Mouse (Mus musculus): ENCODE measurements around the gene Cd164. TPM values are rescaled to one million over a fixed set of nuclear protein-coding genes. Genes with fewer than 3 reads are reported as not detected.

Cd164 gene
- polyA plus RNA-seq (2015; fragmentation: Nextera tagmentation; extraction: Ambion mirVana), result 63.5 and 71.8 TPM in 2 replicates

- Histone ChIP-seq H3K4me2 (peak within 1 kb of the TSS; percentile 62), H3K36me3 (0 out of 2 replicates have a peak, but pooled peaks cover 5% of the 10 kb centered on the region), H3K9me3 (no peaks in the 10 kb centered on the region), H3K27ac (replicated peaks) (peak within 1 kb of the TSS; percentile 97), H3K9ac (peak within 1 kb of the TSS; percentile 85), H3K4me3 (peak within 1 kb of the TSS; percentile 79), H3K27me3 (no peaks in the 10 kb centered on the region), H3K4me1 (replicated peaks) (peaks cover 32% of the 10 kb centered on the region)
- WGBS, result under 1% methylated on average over 68 of the region's 69 CpGs
- peak; percentile 95 for ATAC-seq (ENCODE audit: low read depth)
These were observed at the start of gene Cd164 for GRCm38 (mm10) chr10:41518981-41519618. Gene Cd164 (plus strand): TSS chr10:41519414.

DNA sequence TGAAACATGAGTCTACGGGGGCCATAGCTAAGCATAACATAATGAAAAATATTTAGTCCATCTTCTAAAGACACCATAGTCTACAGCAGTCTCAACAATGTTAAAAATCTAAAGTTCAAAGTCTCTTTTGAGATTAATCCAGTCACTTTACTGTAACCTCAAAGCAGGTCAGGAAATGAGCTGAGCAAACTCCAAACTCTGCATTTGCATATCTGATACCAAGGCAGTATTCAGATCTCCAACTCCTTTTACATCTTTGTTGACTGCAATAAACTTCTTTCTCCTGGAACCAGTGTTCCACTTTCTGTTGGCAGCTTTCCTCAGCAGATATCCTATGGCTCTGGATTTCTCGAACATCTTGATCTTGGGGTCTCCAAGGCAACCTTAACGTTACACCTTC is 48.5 kb upstream of the Cd164 start:
- ATAC-seq (ENCODE audit: low read depth), result no peak
- WGBS, result 89% methylated on average over 3 of the region's 3 CpGs

DNA sequence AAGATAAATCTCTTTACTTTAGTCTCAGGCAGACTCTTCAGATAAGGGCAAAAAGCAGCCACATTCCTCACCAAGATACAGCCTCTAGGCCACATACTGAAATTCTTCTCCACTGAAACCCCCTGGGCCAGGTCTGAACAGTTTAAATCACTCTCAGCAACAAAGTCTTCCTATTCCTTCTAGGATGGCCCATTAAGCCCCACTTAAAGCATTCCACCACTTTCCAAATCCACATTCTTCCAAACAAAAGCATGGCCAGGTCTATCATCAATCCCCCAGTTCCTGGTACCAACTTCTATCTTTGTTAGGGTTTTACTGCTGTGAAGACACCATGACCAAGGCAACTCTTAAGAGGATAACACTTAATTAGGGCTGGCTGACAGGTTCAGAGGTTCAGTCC is 46.7 kb upstream of the Cd164 start:
- H3K36me3 ChIP-seq, result peaks cover 11% of the 10 kb centered on the region; the same call in 1 of the 2 replicates
- H3K4me3 ChIP-seq, result no peak overlapping the region
- no peak overlapping the region for H3K9ac ChIP-seq
- H3K27me3 ChIP-seq, result no peaks in the 10 kb centered on the region
- H3K9me3 ChIP-seq, result no peaks in the 10 kb centered on the region
- no peak overlapping the region for H3K27ac ChIP-seq (replicated peaks)
- peaks cover 25% of the 10 kb centered on the region for H3K4me1 ChIP-seq (replicated peaks)
- no peak for ATAC-seq (ENCODE audit: low read depth)
- H3K4me2 ChIP-seq, result no peak overlapping the region

More for the DNA sequence above, 48.5 kb upstream of the Cd164 start:
- Histone ChIP-seq H3K4me1 (replicated peaks) (peaks cover 7% of the 10 kb centered on the region), H3K36me3 (peaks cover 20% of the 10 kb centered on the region), H3K4me3 (no peak overlapping the region), H3K9me3 (no peaks in the 10 kb centered on the region), H3K9ac (no peak overlapping the region), H3K27me3 (no peaks in the 10 kb centered on the region), H3K4me2 (no peak overlapping the region), H3K27ac (replicated peaks) (no peak overlapping the region)

DNA sequence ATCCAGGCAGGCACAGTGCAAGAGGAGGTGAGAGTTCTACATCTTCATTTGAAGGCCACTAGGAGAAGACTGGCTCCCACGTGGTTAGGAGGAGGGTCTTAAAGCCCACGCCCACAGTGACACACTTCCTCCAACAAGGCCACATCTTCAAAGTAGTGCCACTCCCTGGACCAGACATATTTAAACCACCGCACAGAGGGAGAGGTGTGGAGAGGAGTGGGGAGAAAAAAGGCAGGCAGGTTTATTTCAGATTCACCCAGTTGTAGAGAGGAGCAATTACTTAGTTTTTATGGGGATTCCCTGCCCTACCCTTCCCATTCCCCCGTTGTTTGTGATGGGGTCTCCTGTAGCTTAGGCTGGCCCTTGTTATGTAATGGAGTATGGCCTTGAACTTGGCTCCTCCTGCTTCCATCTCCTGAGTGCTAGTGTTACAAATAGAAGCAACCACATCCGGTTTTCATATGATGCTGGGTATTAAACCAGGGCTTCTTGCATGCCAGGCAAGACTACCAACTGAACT is 46.2 kb upstream of the Cd164 start:
- no peaks in the 10 kb centered on the region for H3K9me3 ChIP-seq
- no peak overlapping the region for H3K27ac ChIP-seq (replicated peaks)
- H3K9ac ChIP-seq, result no peak overlapping the region
- peaks cover 10% of the 10 kb centered on the region; the same call in 1 of the 2 replicates for H3K36me3 ChIP-seq
- H3K27me3 ChIP-seq, result no peaks in the 10 kb centered on the region
- peaks cover 30% of the 10 kb centered on the region for H3K4me1 ChIP-seq (replicated peaks)
- 71% methylated on average over 5 of the region's 5 CpGs for WGBS
- no peak overlapping the region for H3K4me3 ChIP-seq
- no peak overlapping the region for H3K4me2 ChIP-seq
- ATAC-seq (ENCODE audit: low read depth), result no peak

GRCm38 (mm10) chr10:41473782-41474468 is 45.3 kb upstream of the Cd164 start:
- 82% methylated on average over 6 of the region's 6 CpGs for WGBS
- H3K4me1 ChIP-seq (replicated peaks), result peaks cover 36% of the 10 kb centered on the region
- H3K36me3 ChIP-seq, result 0 out of 2 replicates have a peak, but pooled peaks cover 3% of the 10 kb centered on the region
- no peaks in the 10 kb centered on the region for H3K9me3 ChIP-seq
- H3K4me3 ChIP-seq, result no peak overlapping the region
- no peak for ATAC-seq (ENCODE audit: low read depth)
- no peaks in the 10 kb centered on the region for H3K27me3 ChIP-seq
- no peak overlapping the region for H3K9ac ChIP-seq
- no peak overlapping the region for H3K4me2 ChIP-seq
- H3K27ac ChIP-seq (replicated peaks), result no peak overlapping the region

DNA sequence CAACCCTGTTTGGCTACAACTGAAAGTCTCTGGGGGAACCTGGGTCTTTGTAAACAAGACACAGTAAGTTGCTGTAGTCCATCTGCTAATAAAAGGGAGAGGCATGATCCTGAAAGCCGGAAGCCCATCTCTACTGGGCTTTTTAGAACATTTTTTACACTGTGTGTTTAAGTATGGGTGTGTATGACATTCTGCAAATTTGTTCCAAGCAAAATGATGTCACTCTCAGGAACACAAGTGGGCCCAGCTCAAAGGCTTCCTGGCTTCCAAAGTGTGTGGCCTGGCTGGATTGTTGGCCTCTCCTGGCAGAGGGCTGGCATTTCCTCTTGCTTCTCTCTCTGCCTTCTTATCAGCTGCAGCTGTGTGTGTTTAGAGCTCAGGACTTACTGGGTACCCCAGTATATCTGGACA is 44.2 kb upstream of the Cd164 start:
- peak overlapping the region; percentile 78; the same call in 1 of the 2 replicates for H3K4me2 ChIP-seq
- no peak overlapping the region for H3K9ac ChIP-seq
- H3K4me3 ChIP-seq, result no peak overlapping the region
- peaks cover 11% of the 10 kb centered on the region for H3K36me3 ChIP-seq
- 93% methylated on average over 1 of the region's 1 CpGs for whole genome bisulfite sequencing
- no peaks in the 10 kb centered on the region for H3K27me3 ChIP-seq
- H3K9me3 ChIP-seq, result no peaks in the 10 kb centered on the region
- H3K27ac ChIP-seq (replicated peaks), result no peak overlapping the region
- no peak for ATAC-seq (ENCODE audit: low read depth)
- peaks cover 36% of the 10 kb centered on the region for H3K4me1 ChIP-seq (replicated peaks)

DNA sequence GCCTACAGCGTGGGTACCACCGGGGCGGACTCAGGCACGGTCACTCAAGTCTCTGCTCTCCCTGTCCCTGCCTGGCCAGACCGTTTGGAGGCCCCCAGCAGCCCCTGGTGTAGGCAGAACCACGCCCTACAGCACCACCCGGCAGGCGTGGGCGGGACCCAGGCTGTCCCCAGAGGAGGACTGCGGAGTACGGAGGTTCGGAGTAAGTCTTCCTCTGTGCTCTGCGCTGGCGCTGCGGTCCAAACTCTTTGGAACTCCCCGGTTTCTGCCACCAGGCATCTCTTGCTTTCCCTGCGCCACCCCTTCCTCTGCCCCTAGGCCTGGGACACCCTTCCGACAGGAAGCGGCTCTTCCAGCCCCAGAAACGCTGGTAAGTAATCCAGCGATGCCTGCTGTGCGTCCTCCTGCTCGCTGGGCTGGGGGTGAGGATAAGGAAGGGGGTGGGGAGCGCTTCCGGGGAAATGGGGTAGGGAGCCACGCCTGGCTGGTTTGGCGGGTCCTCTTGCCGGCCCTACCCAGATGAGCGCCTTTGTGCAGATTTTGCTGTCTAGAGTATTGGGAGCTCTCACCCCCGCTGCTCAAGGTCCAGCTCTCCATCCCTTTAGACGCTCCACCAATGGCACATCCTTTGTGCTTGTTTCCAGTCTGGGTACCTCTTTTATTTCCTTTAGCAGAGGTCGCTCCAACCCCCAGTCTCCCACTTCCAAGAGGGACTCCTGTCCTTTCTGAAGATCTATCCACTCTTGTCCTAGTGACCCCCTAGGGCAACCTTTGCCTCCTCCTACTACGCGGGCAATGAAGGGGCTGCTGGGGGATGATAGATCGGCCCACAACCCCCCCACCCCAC is 42.8 kb upstream of the Cd164 start, which contains the start of gene Mical1:
Mical1 (plus strand) TSS at position 144 of the 847 bp plus-strand sequence.
- H3K27ac ChIP-seq (replicated peaks), result peak within 1 kb of the TSS; percentile 87

GRCm38 (mm10) chr10:41477018-41477277 is 42.3 kb upstream of the Cd164 start:
- Histone ChIP-seq H3K27me3 (no peaks in the 10 kb centered on the region), H3K27ac (replicated peaks) (peak overlapping the region; percentile 87), H3K36me3 (peaks cover 17% of the 10 kb centered on the region), H3K4me2 (peak overlapping the region; percentile 78), H3K4me1 (replicated peaks) (peaks cover 36% of the 10 kb centered on the region), H3K9me3 (no peaks in the 10 kb centered on the region), H3K9ac (peak overlapping the region; percentile 80), H3K4me3 (peak overlapping the region; percentile 57)
- WGBS, result 0% methylated on average over 9 of the region's 9 CpGs
- peak; percentile 47 for ATAC-seq (ENCODE audit: low read depth)

More for the DNA sequence above, 42.8 kb upstream of the Cd164 start, which contains the start of gene Mical1:
- Histone ChIP-seq H3K9me3 (no peaks in the 10 kb centered on the region), H3K4me2 (peak within 1 kb of the TSS; percentile 78), H3K27me3 (no peaks in the 10 kb centered on the region), H3K9ac (peak within 1 kb of the TSS; percentile 80), H3K4me1 (replicated peaks) (peaks cover 36% of the 10 kb centered on the region), H3K4me3 (peak within 1 kb of the TSS; percentile 57), H3K36me3 (peaks cover 14% of the 10 kb centered on the region)
- ATAC-seq (ENCODE audit: low read depth), result peak; percentile 71
- under 1% methylated on average over 35 of the region's 35 CpGs for WGBS

DNA sequence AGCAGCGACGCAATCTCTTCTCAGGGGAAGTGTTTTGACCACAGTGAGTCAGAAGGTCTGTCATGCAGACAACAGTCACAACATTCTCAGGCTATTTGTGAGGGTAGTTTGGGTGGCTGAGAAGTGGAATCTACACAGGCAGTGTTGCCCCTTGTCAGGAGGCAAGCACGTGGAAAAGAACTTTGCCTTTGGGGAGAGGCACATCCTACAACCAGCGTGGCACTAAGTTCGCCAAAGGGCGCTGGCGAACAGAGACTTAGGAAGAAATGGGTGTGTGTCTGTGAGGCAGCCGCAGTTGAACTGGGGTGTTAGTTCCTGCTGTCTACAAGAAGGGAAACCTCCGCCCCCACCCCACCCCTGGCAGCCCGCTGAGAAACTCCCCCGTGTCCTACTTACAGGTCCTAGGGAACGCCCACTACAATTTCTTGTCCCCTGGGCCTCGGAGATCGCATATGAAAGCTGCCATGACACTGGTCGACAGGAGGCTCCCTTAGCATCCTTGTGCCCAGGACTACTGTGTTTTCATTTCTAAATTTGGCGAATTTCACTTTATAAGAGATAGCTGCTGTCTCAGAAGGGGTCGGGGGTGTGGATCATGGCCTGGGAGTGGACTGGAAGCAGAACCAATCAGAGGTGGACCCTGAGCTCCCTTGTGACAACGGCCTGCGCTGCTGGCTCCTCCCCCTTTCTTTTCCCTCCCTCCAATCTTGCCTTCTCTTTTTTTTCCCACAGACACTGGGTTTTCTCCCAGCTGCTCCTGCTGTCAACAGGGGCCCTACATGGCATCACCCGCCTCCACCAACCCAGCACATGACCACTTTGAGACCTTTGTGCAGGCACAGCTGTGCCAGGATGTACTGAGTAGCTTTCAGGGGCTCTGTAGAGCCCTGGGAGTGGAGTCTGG is 41.7 kb upstream of the Cd164 start:
- Histone ChIP-seq H3K9me3 (no peaks in the 10 kb centered on the region), H3K36me3 (peaks cover 23% of the 10 kb centered on the region), H3K27me3 (no peaks in the 10 kb centered on the region), H3K27ac (replicated peaks) (peak overlapping the region; percentile 87), H3K4me3 (peak overlapping the region; percentile 57), H3K9ac (peak overlapping the region; percentile 80), H3K4me2 (peak overlapping the region; percentile 78), H3K4me1 (replicated peaks) (peaks cover 36% of the 10 kb centered on the region)
- 0% methylated on average over 20 of the region's 20 CpGs for WGBS
- ATAC-seq (ENCODE audit: low read depth), result peak; percentile 52; the same call in 1 of the 2 replicates

DNA sequence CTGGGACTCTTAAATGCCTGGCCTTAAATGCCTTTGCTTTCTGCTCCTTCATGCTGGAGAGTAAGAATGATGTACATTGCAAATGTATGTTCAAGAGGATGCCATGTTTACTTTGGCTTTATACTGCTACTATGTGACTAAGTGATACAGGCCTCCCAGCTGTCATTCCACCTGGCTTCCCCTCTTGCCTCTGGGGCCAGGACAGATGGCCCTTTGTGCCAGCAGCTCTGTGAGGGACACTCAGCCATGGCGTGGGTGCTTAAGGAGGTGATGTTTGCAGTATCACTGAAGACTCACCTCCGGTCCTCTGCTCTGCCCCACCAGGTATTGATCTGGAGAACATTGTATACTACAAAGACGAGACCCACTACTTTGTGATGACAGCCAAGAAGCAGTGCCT is 39.3 kb upstream of the Cd164 start:
- Histone ChIP-seq H3K4me3 (no peak overlapping the region), H3K27me3 (no peaks in the 10 kb centered on the region), H3K4me1 (replicated peaks) (peaks cover 36% of the 10 kb centered on the region), H3K36me3 (peaks cover 47% of the 10 kb centered on the region), H3K4me2 (no peak overlapping the region), H3K9me3 (no peaks in the 10 kb centered on the region), H3K9ac (no peak overlapping the region), H3K27ac (replicated peaks) (no peak overlapping the region)
- ATAC-seq (ENCODE audit: low read depth), result no peak
- WGBS, result 92% methylated on average over 3 of the region's 3 CpGs

All from neural tube, embryonic 13.5 days (tissue).